Mouse (Mus musculus): ENCODE results near the gene Ugt2b36. TPM values are rescaled to one million over a fixed set of nuclear protein-coding genes. Genes with fewer than 3 reads are reported as not detected.

Gene Ugt2b36
- not detected in 2 replicates for polyA plus RNA-seq (2012; rRNA removed)

DNA sequence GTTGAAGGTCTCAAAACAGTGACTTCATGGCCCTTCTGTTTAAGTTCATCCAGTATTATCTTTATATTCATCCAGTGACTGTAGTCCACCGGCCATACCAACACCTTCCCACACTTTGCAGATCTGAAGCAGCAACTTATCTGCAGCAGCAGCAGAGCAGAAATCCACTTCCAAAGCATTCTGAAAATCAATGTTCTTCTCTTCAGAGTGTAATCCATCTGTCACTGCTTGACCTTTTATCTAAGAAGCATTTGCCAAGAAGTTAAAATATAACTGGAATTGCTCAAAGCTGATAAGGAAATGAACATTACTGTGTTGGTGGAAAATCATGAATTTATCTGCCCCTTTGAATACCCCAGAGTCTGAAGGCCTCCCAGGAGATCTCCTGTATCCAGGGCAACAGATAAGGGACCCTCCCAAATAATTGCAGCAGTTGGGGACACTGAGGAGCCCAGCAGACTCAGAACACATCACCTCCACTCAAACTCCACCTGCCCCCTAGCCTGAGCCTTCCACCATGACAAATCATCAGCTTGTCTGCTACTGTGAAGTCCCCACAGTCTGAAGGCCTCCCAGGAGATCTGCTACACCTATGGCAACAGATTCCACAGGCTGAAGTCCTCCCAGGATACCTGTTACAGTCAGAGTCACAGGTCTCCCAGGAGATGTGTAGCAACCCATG is at the start of gene Ugt2b36:
Gene Ugt2b36, minus strand, starts transcription at position 210 of the 682 bp plus-strand sequence.

GRCm38 (mm10) chr5:87140196-87140595 is 47.8 kb upstream of the Ugt2b36 start, which contains the start of gene Ugt2b5:
TSS of gene Ugt2b5 (minus strand) at chr5:87140318.

Other genes with a start within 250 kb of the Ugt2b36 start
- 4.3 and 9.5 TPM in 2 replicates for gene Ugt2b34, start 185.6 kb downstream of the Ugt2b36 start, polyA plus RNA-seq (2012; rRNA removed)
- not detected in 2 replicates for gene Ugt2b1, start 166.0 kb downstream of the Ugt2b36 start, polyA plus RNA-seq (2012; rRNA removed)
- 0.13 and 0.42 TPM in 2 replicates for gene Ugt2b35, start 91.7 kb downstream of the Ugt2b36 start, polyA plus RNA-seq (2012; rRNA removed)
- not detected in 2 replicates for gene Ugt2b5, start 47.8 kb upstream of the Ugt2b36 start, polyA plus RNA-seq (2012; rRNA removed)
- gene Ugt2b37, start 162.2 kb upstream of the Ugt2b36 start, polyA plus RNA-seq (2012; rRNA removed), result not detected in 2 replicates
- 0.11 and 0.24 TPM in 2 replicates for gene Ugt2a3, start 244.6 kb upstream of the Ugt2b36 start, polyA plus RNA-seq (2012; rRNA removed)

Data from stomach, adult 2 months (tissue).